Mouse (Mus musculus): ENCODE measurements around the gene Klhl33.

Gene Klhl33

GRCm38 (mm10) chr14:50855788-50856187 is 41.5 kb downstream of the Klhl33 start:
- DNase-seq (ENCODE audit: extremely low read depth, low read depth), result no peak

All from MEL-GATA-1-ER (cell line).